Mouse (Mus musculus): Measurements from ENCODE around the gene Gpr84. TPM values are rescaled to one million over a fixed set of nuclear protein-coding genes. Genes with fewer than 3 reads are reported as not detected.
A peak's percentile ranks its signal among the peaks of the same experiment; 100 is the strongest.

The Gpr84 gene
- polyA plus RNA-seq, 1 experiment from 2014 or later: 0.20 TPM

GRCm38 (mm10) chr15:103334194-103334593 is 23.8 kb upstream of the Gpr84 start:
- H3K27ac ChIP-seq: no peak overlapping the region
- WGBS: 19% methylated on average over 2 of the region's 2 CpGs
- no peak overlapping the region for H3K9ac ChIP-seq
- no peak overlapping the region for H3K4me3 ChIP-seq (replicated peaks)
- peaks cover 13% of the 10 kb centered on the region for H3K27me3 ChIP-seq (replicated peaks)
- H3K36me3 ChIP-seq: no peaks in the 10 kb centered on the region
- no peaks in the 10 kb centered on the region for H3K9me3 ChIP-seq
- H3K4me1 ChIP-seq (replicated peaks): 0 out of 2 replicates have a peak, but pooled peaks cover 2% of the 10 kb centered on the region
- no peak for ATAC-seq
- H3K4me2 ChIP-seq (replicated peaks): no peak overlapping the region

GRCm38 (mm10) chr15:103333738-103334137 is 23.3 kb upstream of the Gpr84 start:
- H3K27me3 ChIP-seq (replicated peaks): peaks cover 8% of the 10 kb centered on the region
- WGBS: 77% methylated on average over 5 of the region's 5 CpGs

GRCm38 (mm10) chr15:103333081-103333615 is 22.7 kb upstream of the Gpr84 start:
- Histone ChIP-seq H3K27ac (no peak overlapping the region), H3K4me1 (replicated peaks) (0 out of 2 replicates have a peak, but pooled peaks cover 2% of the 10 kb centered on the region), H3K4me3 (replicated peaks) (no peak overlapping the region), H3K9ac (no peak overlapping the region), H3K9me3 (no peaks in the 10 kb centered on the region), H3K27me3 (replicated peaks) (0 out of 2 replicates have a peak, but pooled peaks cover 3% of the 10 kb centered on the region), H3K36me3 (no peaks in the 10 kb centered on the region), H3K4me2 (replicated peaks) (no peak overlapping the region)
- WGBS: 63% methylated on average over 5 of the region's 5 CpGs
- no peak for ATAC-seq

More at GRCm38 (mm10) chr15:103333738-103334137, 23.3 kb upstream of the Gpr84 start:
- Histone ChIP-seq H3K27ac (no peak overlapping the region), H3K4me2 (replicated peaks) (no peak overlapping the region), H3K4me3 (replicated peaks) (no peak overlapping the region), H3K9ac (no peak overlapping the region), H3K36me3 (no peaks in the 10 kb centered on the region), H3K4me1 (replicated peaks) (0 out of 2 replicates have a peak, but pooled peaks cover 2% of the 10 kb centered on the region), H3K9me3 (no peaks in the 10 kb centered on the region)
- no peak for ATAC-seq

- no peaks in the 10 kb centered on the region for H3K9me3 ChIP-seq
- H3K36me3 ChIP-seq: no peaks in the 10 kb centered on the region
- ATAC-seq: peak; percentile 98
- H3K27me3 ChIP-seq (replicated peaks): no peaks in the 10 kb centered on the region
- WGBS: 1% methylated on average over 38 of the region's 40 CpGs
- peak overlapping the region; percentile 70 for H3K9ac ChIP-seq
- H3K4me2 ChIP-seq (replicated peaks): peak overlapping the region; percentile 93
- peaks cover 23% of the 10 kb centered on the region for H3K4me1 ChIP-seq (replicated peaks)
- peak overlapping the region; percentile 71 for H3K4me3 ChIP-seq (replicated peaks)
- H3K27ac ChIP-seq: peak overlapping the region; percentile 67
Measured at GRCm38 (mm10) chr15:103323455-103324247, 13.2 kb upstream of the Gpr84 start.

- H3K27me3 ChIP-seq (replicated peaks): no peaks in the 10 kb centered on the region
- H3K4me1 ChIP-seq (replicated peaks): peaks cover 25% of the 10 kb centered on the region
- H3K4me2 ChIP-seq (replicated peaks): peak overlapping the region; percentile 93
- ATAC-seq: peak; percentile 70
- H3K9ac ChIP-seq: peak overlapping the region; percentile 70
- no peaks in the 10 kb centered on the region for H3K9me3 ChIP-seq
- H3K4me3 ChIP-seq (replicated peaks): peak overlapping the region; percentile 71
- WGBS: 2% methylated on average over 16 of the region's 26 CpGs
- no peak overlapping the region for H3K27ac ChIP-seq
- no peaks in the 10 kb centered on the region for H3K36me3 ChIP-seq
Measured at GRCm38 (mm10) chr15:103323070-103323454, 12.7 kb upstream of the Gpr84 start.

GRCm38 (mm10) chr15:103322396-103322795 is 12.0 kb upstream of the Gpr84 start:
- ATAC-seq: no peak
- Histone ChIP-seq H3K36me3 (no peaks in the 10 kb centered on the region), H3K27me3 (replicated peaks) (no peaks in the 10 kb centered on the region), H3K4me3 (replicated peaks) (peak overlapping the region; percentile 71), H3K27ac (no peak overlapping the region), H3K9ac (peak overlapping the region; percentile 70; the same call in 1 of the 2 replicates), H3K4me1 (replicated peaks) (peaks cover 26% of the 10 kb centered on the region), H3K4me2 (replicated peaks) (peak overlapping the region; percentile 93), H3K9me3 (no peaks in the 10 kb centered on the region)
- 49% methylated on average over 4 of the region's 4 CpGs for WGBS

GRCm38 (mm10) chr15:103321076-103321475 is 10.7 kb upstream of the Gpr84 start:
- WGBS: 58% methylated on average over 1 of the region's 1 CpGs
- H3K9me3 ChIP-seq: no peaks in the 10 kb centered on the region
- H3K27ac ChIP-seq: no peak overlapping the region
- H3K4me3 ChIP-seq (replicated peaks): no peak overlapping the region
- H3K9ac ChIP-seq: no peak overlapping the region
- no peaks in the 10 kb centered on the region for H3K27me3 ChIP-seq (replicated peaks)
- H3K4me2 ChIP-seq (replicated peaks): no peak overlapping the region
- H3K36me3 ChIP-seq: no peaks in the 10 kb centered on the region
- no peak for ATAC-seq
- peaks cover 26% of the 10 kb centered on the region for H3K4me1 ChIP-seq (replicated peaks)

- peak overlapping the region; percentile 4; the same call in 1 of the 2 replicates for H3K9ac ChIP-seq
- no peak overlapping the region for H3K4me3 ChIP-seq (replicated peaks)
- no peaks in the 10 kb centered on the region for H3K27me3 ChIP-seq (replicated peaks)
- H3K4me2 ChIP-seq (replicated peaks): no peak overlapping the region
- H3K36me3 ChIP-seq: no peaks in the 10 kb centered on the region
- 61% methylated on average over 3 of the region's 3 CpGs for WGBS
- peaks cover 36% of the 10 kb centered on the region for H3K4me1 ChIP-seq (replicated peaks)
- no peak for ATAC-seq
- no peaks in the 10 kb centered on the region for H3K9me3 ChIP-seq
- no peak overlapping the region for H3K27ac ChIP-seq
Measured at GRCm38 (mm10) chr15:103318201-103318816, 7.9 kb upstream of the Gpr84 start.

- WGBS: 91% methylated on average over 8 of the region's 8 CpGs
- peak overlapping the region; percentile 4; the same call in 1 of the 2 replicates for H3K9ac ChIP-seq
Measured at GRCm38 (mm10) chr15:103317731-103318130, 7.3 kb upstream of the Gpr84 start.

GRCm38 (mm10) chr15:103317120-103317519 is 6.7 kb upstream of the Gpr84 start:
- ATAC-seq: no peak
- Histone ChIP-seq H3K4me2 (replicated peaks) (no peak overlapping the region), H3K27ac (no peak overlapping the region), H3K9me3 (no peaks in the 10 kb centered on the region), H3K4me3 (replicated peaks) (no peak overlapping the region), H3K27me3 (replicated peaks) (no peaks in the 10 kb centered on the region), H3K9ac (no peak overlapping the region), H3K36me3 (no peaks in the 10 kb centered on the region), H3K4me1 (replicated peaks) (peaks cover 28% of the 10 kb centered on the region)

More at GRCm38 (mm10) chr15:103317731-103318130, 7.3 kb upstream of the Gpr84 start:
- Histone ChIP-seq H3K4me2 (replicated peaks) (no peak overlapping the region), H3K27me3 (replicated peaks) (no peaks in the 10 kb centered on the region), H3K9me3 (no peaks in the 10 kb centered on the region), H3K4me3 (replicated peaks) (no peak overlapping the region), H3K36me3 (no peaks in the 10 kb centered on the region), H3K27ac (no peak overlapping the region), H3K4me1 (replicated peaks) (peaks cover 34% of the 10 kb centered on the region)
- no peak for ATAC-seq

- H3K9ac ChIP-seq: no peak overlapping the region
- ATAC-seq: peak; percentile 18; the same call in 1 of the 2 replicates
- WGBS: 72% methylated on average over 10 of the region's 10 CpGs
- no peak overlapping the region for H3K4me2 ChIP-seq (replicated peaks)
- H3K4me3 ChIP-seq (replicated peaks): no peak overlapping the region
- peaks cover 23% of the 10 kb centered on the region for H3K4me1 ChIP-seq (replicated peaks)
- no peaks in the 10 kb centered on the region for H3K9me3 ChIP-seq
- no peaks in the 10 kb centered on the region for H3K27me3 ChIP-seq (replicated peaks)
- no peaks in the 10 kb centered on the region for H3K36me3 ChIP-seq
- H3K27ac ChIP-seq: no peak overlapping the region
Measured at GRCm38 (mm10) chr15:103315979-103316776, 5.8 kb upstream of the Gpr84 start.
